Comparison of ENCODE assay signal across 22 mouse cellular contexts in the genomic region with DNA sequence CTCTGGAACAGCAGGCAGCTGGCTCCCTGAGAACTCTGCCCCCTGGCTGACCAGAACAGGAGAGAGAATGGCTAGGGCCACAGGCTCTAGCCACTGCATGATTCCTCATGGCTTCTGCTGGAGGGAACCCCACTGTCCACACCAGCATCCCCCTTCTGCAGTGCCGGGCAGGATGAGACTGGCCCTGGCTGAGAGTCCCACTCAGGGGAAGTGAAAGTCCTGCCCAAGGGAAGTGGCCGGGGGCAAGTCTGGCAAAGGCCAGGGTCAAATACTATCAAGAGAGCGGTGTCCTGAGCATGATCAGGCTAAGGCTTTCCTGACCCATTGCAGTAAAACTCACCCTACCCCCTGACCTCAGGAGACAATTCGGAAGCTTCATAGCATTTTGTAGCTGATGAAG. TPM values are rescaled to one million over a fixed set of nuclear protein-coding genes. Genes with fewer than 3 reads are reported as not detected.
DNase-seq lines count a peak whose midpoint lies in the region; ATAC-seq and TF ChIP-seq lines count a peak whose summit lies in the region.
"Had no signal": no experiment of that assay in that cellular context is flagged by ENCODE, and none has a peak within 500 bp of the region (broad histone marks: within the 10 kb centered on the region; RNA-seq: fewer than 3 reads in every experiment).

No protein-coding gene starts in this region.

- H3K9ac ChIP-seq in forebrain, embryonic 14.5 days (ENCODE audit: low read length) = no peak overlapping the region
- no peak overlapping the region for H3K9ac ChIP-seq in midbrain, postnatal 0 days (replicated peaks; ENCODE audit: low read length, poor library complexity, severe bottlenecking)
- H3K9ac ChIP-seq in midbrain, embryonic 14.5 days (replicated peaks; ENCODE audit: low read length) = no peak overlapping the region
- H3K9ac ChIP-seq: embryonic facial prominence, embryonic 13.5 days; forebrain, postnatal 0 days; heart, embryonic 12.5 days; hindbrain, embryonic 15.5 days; intestine, embryonic 15.5 days; kidney, embryonic 15.5 days; liver, embryonic 13.5 days; midbrain, embryonic 12.5 days had no signal

- H3K9me3 ChIP-seq in forebrain, embryonic 10.5 days = no peaks in the 10 kb centered on the region
- no peaks in the 10 kb centered on the region for H3K9me3 ChIP-seq in forebrain, embryonic 14.5 days (replicated peaks; ENCODE audit: control insufficient read depth, low read length)
- H3K9me3 ChIP-seq in midbrain, postnatal 0 days (ENCODE audit: low read length) = no peaks in the 10 kb centered on the region
- H3K9me3 ChIP-seq in midbrain, embryonic 14.5 days (ENCODE audit: control insufficient read depth, low read length) = no peaks in the 10 kb centered on the region
- H3K9me3 ChIP-seq: embryonic facial prominence, embryonic 13.5 days; heart, embryonic 12.5 days; hindbrain, embryonic 15.5 days; intestine, embryonic 15.5 days; kidney, embryonic 15.5 days; liver, embryonic 13.5 days; midbrain, embryonic 12.5 days had no signal

- peaks cover 67% of the 10 kb centered on the region for H3K4me1 ChIP-seq in forebrain, embryonic 10.5 days
- peaks cover 58% of the 10 kb centered on the region for H3K4me1 ChIP-seq in forebrain, embryonic 14.5 days (ENCODE audit: control insufficient read depth, insufficient read depth, low read length)
- peaks cover 13% of the 10 kb centered on the region for H3K4me1 ChIP-seq in midbrain, postnatal 0 days (ENCODE audit: insufficient read depth, low read length)
- peaks cover 44% of the 10 kb centered on the region for H3K4me1 ChIP-seq in midbrain, embryonic 14.5 days (ENCODE audit: control insufficient read depth, insufficient read depth, low read length)

- H3K4me2 ChIP-seq in forebrain, embryonic 14.5 days (ENCODE audit: low read length) = no peak overlapping the region
- no peak overlapping the region for H3K4me2 ChIP-seq in midbrain, postnatal 0 days (ENCODE audit: low read depth, low read length, poor library complexity, severe bottlenecking)
- H3K4me2 ChIP-seq in midbrain, embryonic 14.5 days (ENCODE audit: low read length) = no peak overlapping the region
- H3K4me2 ChIP-seq: embryonic facial prominence, embryonic 13.5 days; heart, embryonic 12.5 days; hindbrain, embryonic 15.5 days; intestine, embryonic 15.5 days; kidney, embryonic 15.5 days; liver, embryonic 13.5 days; midbrain, embryonic 12.5 days had no signal

- no peak for DNase-seq in forebrain, embryonic 10.5 days (ENCODE audit: extremely low spot score, low spot score)
- no peak for DNase-seq in forebrain, embryonic 14.5 days (ENCODE audit: low spot score)
- no peak for DNase-seq in layer of hippocampus, adult 2 months (ENCODE audit: low spot score in 2 of 2)
- DNase-seq in layer of hippocampus, postnatal 14 days (ENCODE audit: low spot score in 2 of 2) = no peak
- no peak for DNase-seq in midbrain, postnatal 0 days (ENCODE audit: low spot score)
- no peak for DNase-seq in midbrain, embryonic 14.5 days
- DNase-seq: cerebellum, adult 9-11 months; forebrain, postnatal 0 days; liver, embryonic 13.5 days; retina, postnatal 1 day; thymus, postnatal 25 days had no signal

- peak overlapping the region; percentile 48; the same call in 1 of the 2 replicates for H3K27ac ChIP-seq in forebrain, embryonic 10.5 days
- no peak overlapping the region for H3K27ac ChIP-seq in forebrain, embryonic 14.5 days (ENCODE audit: low read depth, low read length)
- H3K27ac ChIP-seq in layer of hippocampus, adult 2 months = 0 out of 2 replicates have a peak overlapping the region, but pooled peaks have one; percentile 28
- H3K27ac ChIP-seq in midbrain, postnatal 0 days (ENCODE audit: low read depth, low read length) = no peak overlapping the region
- H3K27ac ChIP-seq in midbrain, embryonic 14.5 days (replicated peaks; ENCODE audit: low read depth, low read length) = no peak overlapping the region
- H3K27ac ChIP-seq: embryonic facial prominence, embryonic 13.5 days; hindbrain, embryonic 15.5 days; intestine, embryonic 15.5 days; kidney, embryonic 15.5 days; liver, embryonic 13.5 days; midbrain, embryonic 12.5 days had no signal

- TF ChIP-seq CTCF in layer of hippocampus, adult 2 months (conservative IDR thresholded peaks at IDR 0.05) = 0 out of 2 replicates have a peak, but pooled peaks have one; percentile 5
- peak; percentile 9; the same call in 1 of the 2 replicates for TF ChIP-seq CTCF in midbrain, postnatal 0 days (IDR thresholded peaks at IDR 0.05)

- no peak for ATAC-seq in forebrain, embryonic 14.5 days
- ATAC-seq in midbrain, postnatal 0 days (ENCODE audit: low FRiP score) = no peak
- no peak for ATAC-seq in midbrain, embryonic 14.5 days (ENCODE audit: low FRiP score, low TSS enrichment)
- 0 out of 2 replicates have a peak, but pooled peaks have one; percentile 4 for ATAC-seq in megakaryocyte progenitor cell, adult 5-6 weeks (replicated peaks; ENCODE audit: poor library complexity)
- no peak for ATAC-seq in CD4-positive, CD25-positive, alpha-beta regulatory T cell, adult 4 months
- ATAC-seq: forebrain, postnatal 0 days; intestine, embryonic 15.5 days had no signal

- no peak overlapping the region for H3K4me3 ChIP-seq in forebrain, embryonic 10.5 days
- no peak overlapping the region for H3K4me3 ChIP-seq in forebrain, embryonic 14.5 days (ENCODE audit: low read depth, low read length)
- H3K4me3 ChIP-seq in layer of hippocampus, adult 2 months = no peak overlapping the region
- H3K4me3 ChIP-seq in midbrain, postnatal 0 days (ENCODE audit: low read depth, low read length) = no peak overlapping the region
- no peak overlapping the region for H3K4me3 ChIP-seq in midbrain, embryonic 14.5 days (replicated peaks; ENCODE audit: low read depth, low read length)
- H3K4me3 ChIP-seq: embryonic facial prominence, embryonic 13.5 days; heart, embryonic 12.5 days; hindbrain, embryonic 15.5 days; intestine, embryonic 15.5 days; kidney, embryonic 15.5 days; liver, embryonic 13.5 days; midbrain, embryonic 12.5 days had no signal

- WGBS in forebrain, embryonic 10.5 days = 85% methylated on average over 4 of the region's 4 CpGs
- 89% methylated on average over 4 of the region's 4 CpGs for WGBS in forebrain, embryonic 14.5 days
- WGBS in midbrain, postnatal 0 days = 93% methylated on average over 4 of the region's 4 CpGs
- 96% methylated on average over 4 of the region's 4 CpGs for WGBS in midbrain, embryonic 14.5 days

- H3K36me3 ChIP-seq in forebrain, embryonic 10.5 days (replicated peaks) = no peaks in the 10 kb centered on the region
- no peaks in the 10 kb centered on the region for H3K36me3 ChIP-seq in forebrain, embryonic 14.5 days (ENCODE audit: control insufficient read depth, insufficient read depth, low read length)
- H3K36me3 ChIP-seq in midbrain, postnatal 0 days (ENCODE audit: insufficient read depth, low read length) = no peaks in the 10 kb centered on the region
- no peaks in the 10 kb centered on the region for H3K36me3 ChIP-seq in midbrain, embryonic 14.5 days (ENCODE audit: control insufficient read depth, insufficient read depth, low read length)
- H3K36me3 ChIP-seq: heart, embryonic 12.5 days; hindbrain, embryonic 15.5 days; intestine, embryonic 15.5 days; kidney, embryonic 15.5 days; liver, embryonic 13.5 days; midbrain, embryonic 12.5 days had no signal

- peaks cover 31% of the 10 kb centered on the region for H3K27me3 ChIP-seq in forebrain, embryonic 10.5 days (ENCODE audit: poor library complexity, severe bottlenecking)
- no peaks in the 10 kb centered on the region for H3K27me3 ChIP-seq in forebrain, embryonic 14.5 days (replicated peaks; ENCODE audit: control insufficient read depth, insufficient read depth, low read length)
- H3K27me3 ChIP-seq in midbrain, postnatal 0 days (ENCODE audit: insufficient read depth, low read length) = no peaks in the 10 kb centered on the region
- H3K27me3 ChIP-seq in midbrain, embryonic 14.5 days (ENCODE audit: control insufficient read depth, insufficient read depth, low read length) = no peaks in the 10 kb centered on the region
- H3K27me3 ChIP-seq: embryonic facial prominence, embryonic 13.5 days; heart, embryonic 12.5 days; hindbrain, embryonic 15.5 days; intestine, embryonic 15.5 days; kidney, embryonic 15.5 days had no signal

RNA-seq across cellular contexts. Expression of a gene that starts 44.9 kb away (rescaled TPM):
- 28.4 and 33.4 TPM in 2 replicates for polyA plus RNA-seq in forebrain, embryonic 10.5 days (2016; fragmentation: Nextera tagmentation; extraction: Ambion mirVana)
- 95.6 and 110 TPM in 2 replicates for polyA plus RNA-seq in forebrain, embryonic 14.5 days (2014; fragmentation: Nextera tagmentation; extraction: Ambion mirVana)
- total RNA-seq in layer of hippocampus, adult 2 months (2021) = 100 to 1,000 TPM; 254 to 256 TPM
- total RNA-seq in layer of hippocampus, postnatal 14 days (2021) = 100 to 1,000 TPM; 233 to 237 TPM
- total RNA-seq in midbrain, postnatal 0 days (2014; rRNA removed) = 82.7 and 97.4 TPM in 2 replicates
- 74.0 and 78.5 TPM in 2 replicates for polyA plus RNA-seq in midbrain, postnatal 0 days (2015; fragmentation: Nextera tagmentation; extraction: Ambion mirVana)
- polyA plus RNA-seq in midbrain, embryonic 14.5 days (2014; fragmentation: Nextera tagmentation; extraction: Ambion mirVana) = 90.8 and 92.9 TPM in 2 replicates
- 121 and 145 TPM in 2 replicates for total RNA-seq in megakaryocyte progenitor cell, adult 5-6 weeks (2015)
- total RNA-seq in megakaryocyte progenitor cell, adult 5-6 weeks (2017) = 47.6 and 62.6 TPM in 2 replicates
- polyA plus RNA-seq in CD4-positive, CD25-positive, alpha-beta regulatory T cell, adult 4 months (2017; shearing (Covaris generic)) = 100 to 1,000 TPM; 195 to 267 TPM

RNA-seq across cellular contexts. Expression of a gene that starts 55.9 kb away (rescaled TPM):
- not detected in 2 replicates for polyA plus RNA-seq in forebrain, embryonic 10.5 days (2016; fragmentation: Nextera tagmentation; extraction: Ambion mirVana)
- polyA plus RNA-seq in forebrain, embryonic 14.5 days (2014; fragmentation: Nextera tagmentation; extraction: Ambion mirVana) = 0.22 and 0.48 TPM in 2 replicates
- 1 to 10 TPM; 1.7 to 2.4 TPM for total RNA-seq in layer of hippocampus, adult 2 months (2021)
- 1 to 10 TPM; 2.3 to 5.2 TPM for total RNA-seq in layer of hippocampus, postnatal 14 days (2021)
- 1.4 and 1.8 TPM in 2 replicates for total RNA-seq in midbrain, postnatal 0 days (2014; rRNA removed)
- polyA plus RNA-seq in midbrain, postnatal 0 days (2015; fragmentation: Nextera tagmentation; extraction: Ambion mirVana) = 1.8 and 2.5 TPM in 2 replicates
- polyA plus RNA-seq in midbrain, embryonic 14.5 days (2014; fragmentation: Nextera tagmentation; extraction: Ambion mirVana) = 0.22 TPM in 1 of 2 replicates, not detected in the other
- not detected in 2 replicates for total RNA-seq in megakaryocyte progenitor cell, adult 5-6 weeks (2015)
- total RNA-seq in megakaryocyte progenitor cell, adult 5-6 weeks (2017) = not detected in 2 replicates
- not detected for polyA plus RNA-seq in CD4-positive, CD25-positive, alpha-beta regulatory T cell, adult 4 months (2017; shearing (Covaris generic))
- total RNA-seq: adrenal gland, adult 18-20 months; heart, postnatal 25 days; neutrophil, adult 5-6 weeks had no signal
- polyA plus RNA-seq: embryonic facial prominence, embryonic 13.5 days; heart, embryonic 12.5 days; kidney, embryonic 15.5 days; liver, embryonic 13.5 days; midbrain, embryonic 12.5 days had no signal

Comparison
In these comparisons a context has a peak if more than half of its experiments do, and no peak if none do; other contexts are left out.
1. H3K27ac ChIP-seq: peak in forebrain, embryonic 10.5 days (single experiment) and layer of hippocampus, adult 2 months (single experiment); none in forebrain, embryonic 14.5 days (single experiment), midbrain, postnatal 0 days (single experiment) and midbrain, embryonic 14.5 days (single experiment).